Mouse (Mus musculus): ENCODE data around the gene Ncam1. TPM values are rescaled to one million over a fixed set of nuclear protein-coding genes. Genes with fewer than 3 reads are reported as not detected.

Gene Ncam1
- total and polyA plus RNA-seq, 3 experiments = 0.08 TPM; not detected in 2

DNA sequence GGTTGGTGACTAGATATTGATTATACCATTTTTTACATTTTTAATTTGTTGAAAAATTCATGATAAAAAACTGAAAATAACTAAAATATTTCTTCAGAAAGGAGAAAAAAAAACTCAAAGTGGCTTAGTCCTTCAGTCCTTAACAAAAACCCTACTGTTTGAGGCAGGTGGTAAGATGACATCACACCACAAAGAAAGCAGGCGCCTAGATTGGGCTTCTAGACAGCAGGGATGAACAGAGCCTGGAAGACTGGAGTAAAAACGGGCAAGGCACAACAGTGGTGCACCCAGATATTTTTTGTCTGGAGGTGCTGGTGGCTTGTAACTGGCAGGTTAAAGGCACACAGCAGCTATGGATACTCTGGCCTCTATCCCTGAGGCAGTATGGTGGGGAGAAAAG, 168.4 kb downstream of the Ncam1 start:
- Histone ChIP-seq H3K4me2 (ENCODE audit: insufficient read depth, low read depth, poor library complexity, severe bottlenecking) (no peak overlapping the region), H3K36me3 (replicated peaks in 1 of 2; ENCODE audit: control insufficient read depth in 1 of 2, insufficient read depth in 1 of 2, low read length in 1 of 2) (no peaks in the 10 kb centered on the region), H3K4me3 (replicated peaks in 1 of 3; ENCODE audit: low read depth in 2 of 3, low read length in 2 of 3, poor library complexity in 1 of 3) (no peak overlapping the region), H3K27ac (ENCODE audit: insufficient read depth, low read depth) (no peak overlapping the region), H3K27me3 (replicated peaks) (no peaks in the 10 kb centered on the region), H3K4me1 (ENCODE audit: control insufficient read depth in 1 of 2, insufficient read depth in 2 of 2) (no peaks in the 10 kb centered on the region), H3K79me2 (replicated peaks; ENCODE audit: control insufficient read depth, extremely low read depth, insufficient read depth, poor library complexity, severe bottlenecking) (no peaks in the 10 kb centered on the region), H3K9ac (ENCODE audit: insufficient read depth, low read depth) (no peak overlapping the region), H3K9me3 (replicated peaks; ENCODE audit: low read length) (no peaks in the 10 kb centered on the region)
- dilution Hi-C loops (cut with MboI; ENCODE audit: extremely low pct_ligation_motif_present, extremely low pct_unique_long_range_greater_than_20kb, low sequenced_read_pairs) (no loop called here), in situ Hi-C loops (cut with MboI; ENCODE audit: low pct_ligation_motif_present, low pct_unique_long_range_greater_than_20kb, low sequenced_read_pairs) (no loop called here)
- no peak for DNase-seq (ENCODE audit: extremely low read depth)
- TF ChIP-seq MEF2A (IDR thresholded peaks at IDR 0.05; ENCODE audit: borderline replicate concordance, low read depth, low read length) (no peak), KAT2A (IDR thresholded peaks at IDR 0.05; ENCODE audit: insufficient replicate concordance, low read length) (no peak), PAX5 (IDR thresholded peaks at IDR 0.05; ENCODE audit: low read length) (no peak), MYC (IDR thresholded peaks at IDR 0.05; ENCODE audit: low read depth, low read length) (no peak), E2F4 (IDR thresholded peaks at IDR 0.05; ENCODE audit: insufficient replicate concordance, low read depth, low read length) (no peak)

DNA sequence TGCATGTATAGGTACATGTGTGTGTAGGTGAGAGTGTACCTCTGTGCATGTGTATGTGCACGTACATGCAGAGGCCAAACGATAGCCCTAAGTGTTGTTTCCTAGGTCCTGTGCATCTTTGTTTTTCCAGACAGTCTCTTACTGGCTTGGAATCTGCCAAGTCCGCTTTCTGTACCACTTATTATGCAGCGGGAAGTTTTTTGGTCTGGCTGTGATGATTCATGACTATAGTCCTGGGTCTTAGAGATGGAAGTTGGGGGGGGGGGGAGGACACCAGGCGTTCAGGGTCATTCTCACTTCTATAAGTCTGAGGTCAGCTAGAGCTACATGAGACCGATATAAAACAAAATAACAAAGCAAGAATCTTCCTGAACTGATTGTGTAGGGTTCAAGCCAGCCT, 173.8 kb downstream of the Ncam1 start:
- H3K79me2 ChIP-seq (replicated peaks; ENCODE audit: control insufficient read depth, extremely low read depth, insufficient read depth, poor library complexity, severe bottlenecking) = no peaks in the 10 kb centered on the region
- in situ Hi-C loops (cut with MboI; ENCODE audit: low pct_ligation_motif_present, low pct_unique_long_range_greater_than_20kb, low sequenced_read_pairs) (no loop called here), dilution Hi-C loops (cut with MboI; ENCODE audit: extremely low pct_ligation_motif_present, extremely low pct_unique_long_range_greater_than_20kb, low sequenced_read_pairs) (no loop called here)
- no peak overlapping the region for H3K4me3 ChIP-seq (replicated peaks in 1 of 3; ENCODE audit: low read depth in 2 of 3, low read length in 2 of 3, poor library complexity in 1 of 3)
- no peak for DNase-seq (ENCODE audit: extremely low read depth)
- H3K27ac ChIP-seq (ENCODE audit: insufficient read depth, low read depth) = no peak overlapping the region
- TF ChIP-seq IRF4 (IDR thresholded peaks at IDR 0.05; ENCODE audit: low read depth, low read length) = no peak
- TF ChIP-seq ZNF384 (IDR thresholded peaks at IDR 0.05; ENCODE audit: low read depth, low read length) = no peak
- no peak for TF ChIP-seq ELF1 (IDR thresholded peaks at IDR 0.05; ENCODE audit: low read depth, low read length)
- TF ChIP-seq PAX5 (IDR thresholded peaks at IDR 0.05; ENCODE audit: low read length) = no peak
- TF ChIP-seq MXI1 (IDR thresholded peaks at IDR 0.05; ENCODE audit: low read depth, low read length) = no peak
- no peak for TF ChIP-seq MYC (IDR thresholded peaks at IDR 0.05; ENCODE audit: low read depth, low read length)
- TF ChIP-seq E2F4 (IDR thresholded peaks at IDR 0.05; ENCODE audit: insufficient replicate concordance, low read depth, low read length) = no peak
- TF ChIP-seq JUN (IDR thresholded peaks at IDR 0.05; ENCODE audit: insufficient read depth, low read depth, low read length) = no peak
- no peak for TF ChIP-seq TCF12 (IDR thresholded peaks at IDR 0.05; ENCODE audit: low read depth, low read length)
- no peak for TF ChIP-seq JUND (conservative IDR thresholded peaks at IDR 0.05; ENCODE audit: low read depth, low read length)
- TF ChIP-seq ZKSCAN1 (IDR thresholded peaks at IDR 0.05; ENCODE audit: borderline replicate concordance, low read depth, low read length) = no peak
- no peak for TF ChIP-seq ZC3H11A (IDR thresholded peaks at IDR 0.05; ENCODE audit: low read depth, low read length)
- TF ChIP-seq RAD21 (IDR thresholded peaks at IDR 0.05; ENCODE audit: low read depth, low read length) = no peak
- TF ChIP-seq EP300 (IDR thresholded peaks at IDR 0.05; ENCODE audit: low read length) = no peak
- no peak for TF ChIP-seq NELFE (IDR thresholded peaks at IDR 0.05; ENCODE audit: low read depth, low read length)
- TF ChIP-seq CHD1 (IDR thresholded peaks at IDR 0.05; ENCODE audit: low read depth, low read length) = no peak
- H3K36me3 ChIP-seq (replicated peaks in 1 of 2; ENCODE audit: control insufficient read depth in 1 of 2, insufficient read depth in 1 of 2, low read length in 1 of 2) = no peaks in the 10 kb centered on the region
- no peak overlapping the region for H3K9ac ChIP-seq (ENCODE audit: insufficient read depth, low read depth)
- no peaks in the 10 kb centered on the region for H3K9me3 ChIP-seq (replicated peaks; ENCODE audit: low read length)
- no peak overlapping the region for H3K4me2 ChIP-seq (ENCODE audit: insufficient read depth, low read depth, poor library complexity, severe bottlenecking)
- no peaks in the 10 kb centered on the region for H3K4me1 ChIP-seq (ENCODE audit: control insufficient read depth in 1 of 2, insufficient read depth in 2 of 2)
- H3K27me3 ChIP-seq (replicated peaks) = no peaks in the 10 kb centered on the region
